Mouse (Mus musculus) thymus, postnatal 10 days (tissue): ENCODE data around the gene Atf3.

ENCODE experiments used
- DNase-seq, 2 experiments: peaks; one replicate each; pipeline ENCODE4 v3.0.0; 2021; ENCODE audit warnings: low spot score in 2 of 2

Atf3 gene

DNA sequence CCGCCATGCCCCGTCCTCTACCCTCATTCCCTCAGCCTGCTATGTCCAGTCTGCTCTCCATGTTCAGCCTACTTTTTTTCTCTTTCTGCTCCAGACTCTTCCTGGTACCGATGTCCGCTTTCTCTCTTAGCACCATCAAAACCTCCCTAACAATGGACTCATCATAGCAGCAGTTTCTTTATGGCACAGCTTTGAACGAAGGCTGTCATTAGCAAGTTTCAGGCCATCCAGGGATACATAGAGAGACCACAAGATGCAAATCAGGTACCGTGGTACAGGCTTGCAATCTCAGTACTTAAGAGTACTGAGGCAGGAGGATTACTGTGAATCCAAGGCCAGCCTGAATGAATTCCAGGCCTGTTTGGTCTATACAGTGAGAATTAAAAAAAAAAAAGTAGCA, 25.1 kb downstream of the Atf3 start:
- no peak for DNase-seq

DNA sequence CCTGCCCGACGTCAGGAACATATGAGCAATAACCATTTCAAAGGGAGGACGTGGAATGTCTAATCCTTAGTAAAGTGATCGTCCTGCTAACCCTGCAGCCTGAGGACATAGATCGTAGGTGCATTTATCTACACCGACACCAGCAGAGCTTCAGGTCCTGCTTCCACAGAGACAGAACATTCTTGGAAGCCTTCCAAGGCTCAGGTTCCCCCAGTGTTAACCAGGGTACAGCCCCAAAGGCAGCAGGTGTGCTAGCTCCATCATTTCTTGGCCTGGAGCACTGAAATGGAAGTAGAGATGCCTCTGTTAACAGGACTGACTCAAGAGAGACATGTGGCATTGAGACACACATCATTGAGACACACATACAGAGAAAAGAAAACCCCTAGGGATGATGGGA, 25.6 kb downstream of the Atf3 start:
- no peak for DNase-seq

DNA sequence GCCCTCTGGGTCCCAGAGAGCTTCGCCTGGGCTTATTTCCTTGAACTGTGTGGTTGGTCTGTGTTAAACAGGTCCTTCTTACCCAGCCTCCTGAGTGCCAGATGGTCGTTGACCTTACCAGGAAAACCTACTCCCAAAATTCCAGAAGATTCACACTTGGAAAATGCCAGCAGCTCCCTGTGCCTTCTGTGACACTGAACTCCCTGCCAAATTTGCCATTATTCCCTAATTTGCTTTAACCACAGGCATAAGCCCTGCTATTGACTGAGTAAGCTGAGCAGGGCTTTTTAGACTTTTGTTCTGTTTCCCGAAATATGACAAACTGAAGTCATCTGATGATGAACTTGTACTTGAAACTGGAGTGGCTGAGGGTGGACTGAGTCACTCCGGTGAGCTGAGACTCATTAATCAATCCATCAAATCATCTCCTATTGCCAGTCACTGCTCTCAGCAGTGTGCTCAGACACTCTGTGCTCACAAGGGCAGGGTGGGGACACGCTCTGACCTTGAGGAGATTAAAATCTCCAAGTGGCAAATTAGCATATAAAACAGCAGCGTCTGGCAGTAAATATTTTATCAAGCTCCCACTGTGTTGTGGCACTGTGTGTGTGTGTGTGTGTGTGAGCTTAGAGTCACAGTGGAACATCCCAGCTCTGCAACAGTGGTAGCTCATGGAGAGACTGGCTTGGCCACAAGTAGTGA, 28.0 kb downstream of the Atf3 start:
- DNase-seq = no peak

DNA sequence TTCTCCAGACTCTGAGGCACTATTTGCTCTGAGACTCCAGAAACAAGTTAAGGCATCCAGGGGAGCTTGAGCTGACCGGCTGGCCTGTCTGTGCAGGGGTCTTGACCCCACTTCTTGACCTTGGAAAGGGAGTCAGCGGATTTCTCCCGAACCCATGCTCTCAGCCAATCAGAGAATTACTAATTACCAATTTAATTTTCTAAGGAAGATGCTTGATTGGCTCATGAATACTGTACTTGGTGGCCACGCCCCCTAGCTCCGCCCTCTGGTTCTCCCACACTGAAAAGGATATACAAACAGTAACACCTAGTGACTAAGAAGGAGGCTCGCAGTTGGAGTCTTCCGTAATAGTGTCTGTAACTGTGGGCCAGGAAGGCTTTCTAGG, 31.5 kb downstream of the Atf3 start:
- no peak for DNase-seq

DNA sequence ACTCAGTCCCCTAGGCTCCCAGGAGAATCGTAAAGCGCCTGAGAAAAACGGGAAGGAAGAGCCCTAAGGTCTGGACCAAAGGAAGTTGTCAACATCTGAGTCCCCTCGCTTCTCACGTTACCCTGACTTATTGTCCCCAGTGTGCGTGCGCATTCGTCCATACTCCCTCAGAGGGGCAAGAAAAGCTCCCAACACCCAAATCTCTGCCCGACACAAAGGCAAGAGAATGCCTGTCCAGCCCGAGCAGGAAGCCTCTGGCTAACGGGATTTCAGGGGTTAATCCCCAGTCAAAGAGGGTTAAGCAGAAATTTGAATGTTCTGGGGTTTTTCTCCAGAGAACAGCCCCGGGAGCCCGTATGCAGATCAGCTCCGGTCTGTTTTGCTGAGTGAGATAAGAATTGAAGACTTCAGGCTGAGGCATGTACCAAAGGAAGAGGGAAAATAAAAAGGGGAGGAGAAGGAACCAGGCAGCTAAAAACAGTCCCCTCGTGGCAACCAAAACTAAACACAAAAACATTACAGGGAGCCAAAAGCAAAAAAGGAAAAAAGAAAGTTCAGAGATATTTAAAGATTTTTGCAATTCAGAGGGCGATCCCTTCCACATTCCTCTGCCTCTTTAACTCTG, 32.0 kb downstream of the Atf3 start:
- no peak for DNase-seq

DNA sequence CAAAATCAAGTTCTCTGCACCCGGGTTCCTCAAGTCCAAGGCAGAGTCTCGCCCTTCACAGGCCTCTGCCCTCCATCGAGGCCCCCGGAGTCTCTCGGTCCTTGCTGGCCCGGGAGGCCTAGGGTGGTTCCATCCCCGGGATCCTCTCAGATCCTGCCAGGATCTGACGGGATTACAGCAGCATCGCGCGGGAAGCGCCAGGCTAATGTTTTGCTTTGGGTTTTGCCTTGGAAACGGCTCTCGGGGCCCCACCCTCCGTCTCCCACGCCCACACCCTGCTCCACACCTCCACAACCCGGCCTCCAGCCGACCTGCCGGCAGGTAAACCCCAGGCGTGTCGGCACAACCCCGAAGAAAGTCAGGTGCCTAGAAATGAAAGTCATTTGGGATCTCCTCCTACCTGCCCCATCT, 33.0 kb downstream of the Atf3 start:
- no peak for DNase-seq

DNA sequence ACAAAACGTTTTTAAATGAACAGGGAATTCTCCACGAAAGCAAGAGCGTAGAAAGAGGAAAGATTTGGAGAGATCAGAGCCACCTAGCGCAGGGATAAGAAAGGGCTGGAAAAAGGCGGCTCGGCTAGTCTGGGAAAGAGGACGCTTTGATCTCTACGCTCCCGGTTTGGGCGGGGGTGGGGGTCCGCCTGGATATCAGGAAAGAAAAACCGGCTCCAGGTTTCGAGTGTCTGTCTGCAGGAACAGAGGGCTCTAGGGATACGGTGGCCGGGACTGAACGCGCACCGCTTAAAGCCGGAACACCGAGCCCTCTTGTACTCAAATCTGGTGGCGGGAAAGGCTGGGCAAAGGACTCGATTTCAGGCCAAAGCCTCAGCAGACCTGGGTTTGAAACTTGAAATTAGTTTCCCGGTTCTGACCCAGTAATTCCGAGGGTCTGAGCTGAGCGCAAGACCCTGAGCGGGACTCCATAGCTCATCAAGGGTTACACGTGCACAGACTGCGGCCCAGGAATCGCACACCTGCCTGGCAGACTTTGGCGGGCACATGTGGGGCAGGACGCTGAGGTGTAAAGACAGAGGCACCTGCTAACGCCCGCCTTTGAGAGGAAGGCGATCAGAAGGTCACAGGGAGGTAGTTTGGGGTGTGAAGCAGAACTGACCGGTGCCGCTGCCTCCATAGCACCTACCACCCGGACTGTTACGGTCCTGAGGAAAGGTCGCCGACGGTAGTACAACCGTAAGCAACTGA, 33.6 kb downstream of the Atf3 start:
- no peak for DNase-seq

DNA sequence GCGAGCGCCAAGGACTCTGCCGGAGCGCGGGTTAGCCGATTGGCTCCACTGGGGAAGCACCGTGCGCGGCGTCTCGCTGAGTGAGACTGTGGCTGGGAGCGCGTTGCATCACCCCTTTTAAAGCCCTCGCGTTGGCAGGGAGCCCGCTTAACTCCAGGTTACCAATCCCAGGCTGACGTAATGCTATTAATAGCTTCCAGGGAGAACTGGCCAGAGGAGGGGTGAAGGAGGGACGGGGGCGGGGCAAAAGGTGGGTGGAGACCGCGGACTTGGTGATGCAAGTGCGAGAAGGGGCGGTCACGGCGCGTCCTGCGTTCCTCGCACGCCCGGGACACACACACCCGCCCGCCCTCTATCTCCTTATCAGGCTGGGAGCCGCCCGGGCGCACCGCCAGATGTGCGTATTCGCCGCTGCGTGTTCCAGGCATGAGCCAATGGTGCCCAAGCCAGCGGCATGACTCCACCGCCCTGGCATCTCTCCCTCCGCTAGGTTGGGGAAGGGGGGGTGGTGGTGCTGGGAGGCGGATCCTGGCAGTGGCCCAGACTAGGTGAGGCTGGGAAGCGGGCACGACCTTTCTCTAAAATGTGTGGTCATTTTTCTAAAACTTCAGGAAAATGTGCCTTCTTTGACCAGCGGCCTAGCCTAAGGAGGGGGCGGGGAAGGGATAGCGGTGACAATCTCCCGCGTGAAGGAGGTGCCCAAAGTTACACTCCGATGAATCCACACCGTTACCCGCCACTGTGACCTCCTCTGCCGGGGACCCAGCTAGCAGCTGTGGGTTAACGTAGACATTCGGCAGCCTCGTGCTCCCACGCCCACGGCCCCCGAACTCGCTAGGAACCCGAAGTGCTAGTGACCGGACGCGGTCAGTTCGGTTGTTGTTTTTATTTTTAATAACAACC, 34.4 kb downstream of the Atf3 start:
- DNase-seq = peak; percentile 6 to 17

DNA sequence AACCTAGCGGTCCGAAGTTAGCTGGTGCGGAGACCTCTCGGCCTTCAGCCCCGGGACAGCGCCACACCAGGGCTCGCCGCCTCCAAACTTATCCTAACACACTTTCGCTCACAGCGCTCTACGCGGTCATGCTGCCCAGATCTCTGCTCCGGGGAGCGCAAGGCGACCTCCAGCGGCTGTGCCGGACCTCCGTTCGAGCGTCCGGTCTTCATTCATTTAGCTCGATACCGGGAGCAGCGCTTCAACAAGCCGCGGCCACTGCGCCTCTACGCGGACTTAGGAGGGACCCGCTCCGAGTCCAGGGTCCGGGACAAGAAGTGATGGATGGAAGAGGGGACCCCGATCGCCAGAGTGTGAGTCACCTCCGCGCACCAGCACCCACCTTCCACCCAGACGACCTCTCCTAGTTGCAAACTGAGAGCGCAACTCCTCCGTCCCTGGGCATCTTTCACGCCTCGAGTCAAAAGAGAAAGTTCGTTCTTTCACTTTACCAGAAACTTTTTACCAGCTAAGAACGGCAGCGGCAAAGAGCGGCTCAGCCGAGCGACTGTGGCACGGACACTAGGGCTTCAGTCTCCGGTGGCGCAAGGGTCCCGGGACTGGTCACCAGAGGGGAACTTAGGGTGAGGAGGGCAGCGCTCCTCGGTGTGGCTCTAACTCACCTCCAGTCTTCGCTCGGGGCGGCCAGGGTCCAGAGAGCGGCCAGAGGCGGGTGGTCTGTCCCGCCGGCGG, 35.2 kb downstream of the Atf3 start:
- no peak for DNase-seq

DNA sequence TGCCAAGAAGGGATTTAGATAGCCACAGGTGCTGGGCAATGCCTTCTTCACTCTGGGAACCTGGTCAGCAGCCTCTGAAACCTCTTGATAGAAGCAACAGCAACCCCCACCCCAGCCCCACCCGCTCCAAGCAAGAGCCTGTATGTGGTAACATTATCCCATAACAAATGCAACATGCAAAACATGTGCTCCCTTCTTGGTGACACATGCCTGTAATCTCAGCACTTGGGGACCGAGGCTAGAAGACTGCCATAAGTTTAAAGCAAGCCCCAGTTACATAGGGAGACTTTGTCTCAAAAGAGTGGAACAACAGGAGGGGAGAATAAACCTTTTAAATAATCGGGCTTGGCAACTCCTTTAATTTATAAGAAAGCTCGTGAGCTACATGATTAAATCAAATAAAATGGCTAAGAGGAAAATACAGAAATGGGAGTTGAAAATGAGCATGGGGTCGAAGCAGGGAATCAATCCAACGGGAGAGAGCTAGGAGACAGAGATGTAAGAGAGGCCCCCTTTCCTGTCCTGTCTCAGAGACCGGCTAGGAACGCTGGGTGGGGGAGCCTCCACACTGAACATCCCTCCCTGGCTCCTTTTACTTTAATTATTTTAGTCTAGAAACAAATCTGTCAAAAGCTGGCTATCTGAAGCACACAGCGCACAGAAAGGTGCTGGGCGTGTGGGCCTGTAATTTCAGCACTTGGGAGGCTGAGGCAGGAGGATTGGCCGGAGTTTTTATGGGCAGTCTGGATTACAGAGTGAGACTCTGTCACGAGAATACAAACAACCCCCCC, 36.2 kb downstream of the Atf3 start:
- DNase-seq = no peak

DNA sequence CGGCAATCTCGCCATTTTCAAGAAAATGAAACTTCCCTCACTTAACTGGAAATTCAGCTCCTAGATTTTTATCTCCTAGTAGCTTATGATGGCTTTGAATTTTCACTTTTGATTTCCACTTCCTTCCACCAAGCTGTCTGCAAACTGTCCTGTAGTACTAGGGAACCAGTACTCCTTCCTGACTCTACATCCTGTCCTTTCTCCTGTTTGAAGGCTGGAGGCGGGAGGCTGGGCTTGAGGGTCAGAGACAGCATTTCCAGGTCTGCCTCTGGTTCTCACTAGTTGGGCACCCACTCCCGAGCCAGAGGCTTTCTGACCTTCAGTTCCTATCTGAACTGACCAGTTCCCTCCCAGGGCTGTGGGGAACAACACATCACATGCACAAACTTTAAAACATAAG, 37.4 kb downstream of the Atf3 start:
- no peak for DNase-seq

DNA sequence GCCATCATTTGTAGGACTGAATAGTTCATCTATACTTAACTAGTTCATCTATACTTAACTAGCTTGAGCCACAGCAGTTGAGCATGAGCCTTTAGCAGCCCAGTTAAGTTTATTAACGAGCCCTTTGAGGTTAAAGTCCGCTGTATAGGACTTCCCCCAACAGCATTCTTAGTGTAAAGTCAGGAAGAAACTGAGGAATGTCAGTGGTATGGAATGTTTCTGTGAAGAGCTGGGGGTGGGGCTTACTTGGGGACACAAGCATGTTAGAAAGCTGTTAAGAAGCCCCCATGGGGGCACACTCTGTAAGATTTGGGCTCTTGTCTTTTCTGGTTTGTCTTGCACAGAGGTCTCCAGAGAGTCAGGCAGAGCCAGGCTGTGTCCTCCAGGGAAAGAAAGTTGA, 38.0 kb downstream of the Atf3 start:
- no peak for DNase-seq

DNA sequence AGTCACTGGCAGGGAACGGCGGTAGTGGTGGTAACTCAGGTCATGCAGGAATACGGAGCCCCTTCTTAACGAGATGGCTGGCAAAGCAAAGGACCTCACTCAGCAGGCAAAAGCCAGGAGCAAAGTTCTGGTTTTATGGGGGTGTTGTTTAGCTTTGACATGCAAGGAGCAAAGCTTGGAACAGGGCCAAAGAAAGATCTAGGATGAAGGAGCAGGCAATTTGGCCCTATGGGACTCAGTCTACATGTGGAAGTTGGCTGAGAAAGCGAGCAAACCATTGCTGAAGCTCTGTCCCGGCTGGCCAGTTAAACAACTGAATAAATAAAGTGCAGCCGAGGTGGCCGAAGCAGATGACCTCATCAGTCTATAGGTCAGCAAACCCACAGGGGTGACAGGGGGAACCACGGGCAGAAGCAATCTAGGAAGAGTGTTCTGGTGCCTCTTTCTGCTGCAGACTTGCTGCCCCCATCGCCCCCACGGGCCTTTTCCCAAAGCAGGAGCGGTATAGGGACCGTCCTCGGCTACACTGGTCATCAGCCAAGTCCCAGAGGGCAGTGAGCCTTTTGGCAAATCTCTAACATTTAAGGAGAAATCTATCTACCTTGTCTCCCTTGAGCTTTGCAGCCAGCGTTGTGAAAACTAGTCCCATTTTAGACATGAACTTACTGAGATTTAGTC, 39.2 kb downstream of the Atf3 start:
- DNase-seq = no peak

DNA sequence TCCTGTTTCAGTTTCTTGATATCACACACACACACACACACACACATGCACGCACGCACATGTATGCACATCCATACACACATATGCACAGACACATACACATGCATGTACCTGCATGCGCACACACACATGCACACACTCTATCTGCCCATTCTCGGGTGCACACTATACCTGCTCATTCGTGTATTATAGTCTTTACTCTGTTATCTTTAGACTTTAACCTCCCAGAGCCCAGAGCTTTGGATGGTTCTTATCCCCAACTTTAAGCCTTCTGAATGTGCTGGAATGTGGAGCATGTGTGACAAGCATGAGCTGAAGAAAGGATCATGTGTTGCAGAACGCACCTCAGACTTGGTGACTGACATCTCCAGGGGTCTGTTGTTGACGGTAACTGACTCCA, 41.0 kb downstream of the Atf3 start:
- no peak for DNase-seq

DNA sequence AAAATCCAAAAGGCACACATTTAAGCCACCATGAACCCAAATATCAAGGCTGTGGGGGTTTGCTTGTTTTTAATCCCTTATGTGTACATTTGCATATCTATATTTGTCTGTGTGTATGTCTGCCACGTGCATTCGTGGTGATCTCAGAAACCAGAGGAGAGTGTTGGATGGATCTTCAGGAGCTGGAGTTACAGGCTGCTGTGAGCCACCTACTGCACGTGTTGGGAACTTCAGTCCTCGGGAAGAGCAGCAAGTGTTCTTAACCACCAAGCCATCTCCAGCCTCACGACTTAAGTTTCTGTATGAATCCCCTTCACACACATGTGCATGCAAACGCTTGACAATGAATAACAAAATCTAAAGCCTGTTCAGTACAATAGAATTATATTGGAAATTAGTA, 45.4 kb downstream of the Atf3 start:
- no peak for DNase-seq

DNA sequence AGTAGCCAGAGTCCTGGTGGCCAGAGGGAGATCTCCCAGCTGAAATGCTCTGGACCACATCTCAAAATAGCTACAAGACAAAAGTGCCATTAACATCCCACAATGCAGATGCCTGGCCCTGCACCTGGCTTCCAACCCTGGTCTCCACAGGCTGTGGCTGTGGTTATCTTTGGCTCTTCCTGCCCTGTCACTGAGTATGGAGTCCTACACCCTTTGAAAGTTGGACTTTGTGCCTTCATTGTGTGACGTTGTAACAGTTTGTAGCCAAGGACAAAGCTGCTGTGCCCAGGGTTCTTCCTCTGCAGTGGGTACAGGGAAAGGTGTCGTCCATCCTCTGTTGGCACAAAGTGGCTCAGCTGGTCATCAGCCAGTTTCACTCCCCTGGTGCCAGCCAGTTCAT, 47.4 kb downstream of the Atf3 start:
- no peak for DNase-seq

DNA sequence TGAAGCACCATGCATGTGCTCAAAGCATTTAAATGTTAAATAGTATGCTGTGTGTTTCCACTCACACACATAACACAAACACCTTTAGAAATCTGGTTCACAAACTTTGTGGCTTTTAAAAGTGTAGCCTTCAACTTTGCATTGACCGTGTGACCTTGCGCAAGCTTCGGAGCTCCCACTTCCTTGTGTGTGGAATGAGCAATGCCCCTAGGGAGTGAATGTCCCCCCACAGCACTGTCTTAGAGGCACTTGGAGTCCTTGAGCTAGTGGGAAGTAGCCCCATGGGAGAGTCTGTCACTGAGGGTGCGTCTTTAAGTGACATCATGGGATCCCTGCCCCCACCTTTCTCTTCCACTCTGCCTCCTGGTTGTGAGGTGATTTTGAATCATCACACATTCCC, 51.6 kb downstream of the Atf3 start:
- no peak for DNase-seq

DNA sequence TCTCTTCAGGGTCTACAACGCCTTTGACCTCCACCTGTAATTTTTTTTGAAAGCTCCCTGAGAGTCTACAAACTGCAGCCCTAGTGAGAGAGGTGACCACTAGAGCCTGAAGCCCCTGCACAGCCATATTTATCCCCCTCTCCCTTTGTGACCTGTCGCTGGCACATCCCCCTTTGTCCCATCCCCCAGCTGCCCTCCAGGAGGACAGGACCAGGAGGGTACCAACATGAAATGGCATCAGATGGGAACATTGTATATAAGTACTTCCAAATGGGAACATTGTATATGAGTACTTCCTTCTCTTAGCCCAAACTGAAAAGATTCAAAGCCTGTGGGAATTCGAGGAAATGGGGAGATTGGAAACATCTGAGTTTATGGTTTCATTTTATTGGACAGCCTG, 53.1 kb downstream of the Atf3 start, which contains the start of gene Fam71a:
Gene Fam71a (minus strand): TSS at position 101 of the 400 bp plus-strand sequence.
- DNase-seq = no peak

DNA sequence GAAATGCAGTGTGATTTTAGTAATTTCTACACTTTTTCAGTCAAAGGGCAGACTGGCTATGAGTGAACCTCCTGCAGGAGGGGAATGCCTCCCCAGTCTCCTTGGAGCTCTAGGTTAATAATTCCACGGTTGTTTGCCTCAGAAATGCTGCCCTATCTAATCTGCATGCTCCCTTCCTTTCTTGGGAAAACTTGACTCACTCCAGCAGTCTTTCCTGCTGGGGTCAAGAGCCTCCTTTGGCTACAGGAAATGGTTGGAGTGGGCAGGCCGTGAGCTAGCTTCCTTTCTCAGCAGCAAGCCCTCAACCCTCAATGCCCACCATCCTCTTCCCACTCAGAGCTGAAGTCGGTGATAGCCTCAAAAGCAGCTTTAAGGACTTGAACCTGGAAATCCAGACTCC, 63.5 kb downstream of the Atf3 start:
- no peak for DNase-seq

DNA sequence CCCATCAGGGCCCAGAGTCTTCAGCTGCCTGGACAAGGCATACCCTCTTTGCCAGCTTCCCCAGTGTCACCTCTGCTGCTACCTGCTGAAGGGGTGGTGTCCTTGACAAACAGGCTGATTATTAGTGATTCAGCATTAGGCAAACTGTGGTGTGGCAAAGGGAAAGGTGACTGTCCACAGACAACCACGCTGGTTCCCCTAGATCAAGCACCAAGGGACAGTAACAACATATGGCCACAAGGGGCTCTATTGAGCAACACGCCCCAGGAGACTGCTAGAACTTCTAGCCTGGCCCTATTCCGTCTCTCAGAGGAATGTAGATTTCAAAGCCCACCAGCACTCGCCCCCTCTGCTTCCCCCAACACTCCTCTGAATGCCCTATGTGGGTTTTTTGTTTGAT, 64.8 kb downstream of the Atf3 start:
- peak in 1 of 2 experiments; percentile 35 for DNase-seq
